Mouse (Mus musculus) erythroblast, adult 5-6 weeks (primary cell): ENCODE measurements at regions not wholly inside any gene's neighbourhood (a gene's known extent, or its start where the extent isn't known, plus 50 kb on each side); places are given as distances from the start of the nearest gene placed in this dataset.

Experiments
- ATAC-seq: replicated peaks from 2 replicates; pipeline ENCODE4 v1.8.0; 2016; ENCODE audit warnings: moderate number of reproducible peaks, mild to moderate bottlenecking, moderate TSS enrichment, inconsistent platforms; ENCODE audit not compliant: poor library complexity, low FRiP score, severe bottlenecking

GRCm38 (mm10) chr13:99647661-99648204, 131.4 kb upstream of the Map1b start:
- no peak for ATAC-seq

- no peak for ATAC-seq
Observed at GRCm38 (mm10) chr13:99644771-99645170, 128.4 kb upstream of the Map1b start.

DNA sequence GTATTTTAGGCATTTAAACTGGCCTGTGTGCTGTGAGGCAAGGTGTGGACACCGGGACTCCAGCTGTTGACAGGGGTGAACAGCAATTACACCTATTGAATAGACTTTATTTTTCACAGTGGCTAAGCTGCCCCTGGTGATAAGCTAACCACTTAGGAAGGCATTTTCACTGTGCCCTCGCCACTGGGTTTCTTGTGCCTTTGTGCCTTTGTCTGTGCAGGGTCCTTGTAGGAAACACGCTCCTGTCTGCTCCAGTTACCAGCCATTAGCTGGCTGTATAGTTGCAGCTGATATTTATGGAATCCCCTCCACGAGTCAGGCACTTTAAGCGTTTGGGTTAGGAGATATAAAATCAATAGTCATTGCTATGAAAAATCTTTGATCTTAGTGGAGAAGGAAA, 126.5 kb upstream of the Map1b start:
- ATAC-seq = no peak

GRCm38 (mm10) chr13:99642301-99642700, 126.0 kb upstream of the Map1b start:
- no peak for ATAC-seq

GRCm38 (mm10) chr13:99641386-99642165, 125.2 kb upstream of the Map1b start:
- ATAC-seq = no peak

GRCm38 (mm10) chr13:99632706-99633105, 116.4 kb upstream of the Map1b start:
- no peak for ATAC-seq

GRCm38 (mm10) chr13:99630800-99631199, 114.5 kb upstream of the Map1b start:
- ATAC-seq = no peak

- no peak for ATAC-seq
Observed at GRCm38 (mm10) chr13:99630356-99630755, 114.0 kb upstream of the Map1b start.

DNA sequence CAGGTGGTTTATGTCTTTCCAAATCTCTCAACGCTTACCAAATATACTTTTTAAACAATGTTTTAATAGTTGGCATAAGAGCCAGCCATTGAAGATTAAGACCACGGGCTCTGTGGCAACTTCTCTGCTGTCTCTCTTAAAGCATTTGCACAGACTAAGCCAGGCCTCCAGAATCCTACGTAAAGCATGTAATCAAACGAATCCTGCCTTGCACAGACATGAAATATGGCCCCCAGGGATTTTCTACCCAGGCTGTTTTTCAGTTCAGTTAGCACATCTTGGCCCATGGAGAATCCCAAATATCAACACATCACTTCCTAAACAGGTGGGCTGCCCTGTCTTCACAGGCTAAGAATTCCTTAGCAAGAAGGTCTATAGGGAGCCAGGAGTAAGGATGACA, 108.9 kb upstream of the Map1b start:
- ATAC-seq = no peak

GRCm38 (mm10) chr13:99618332-99618731, 102.0 kb upstream of the Map1b start:
- ATAC-seq = no peak

GRCm38 (mm10) chr13:99617457-99617856, 101.1 kb upstream of the Map1b start:
- ATAC-seq = no peak

DNA sequence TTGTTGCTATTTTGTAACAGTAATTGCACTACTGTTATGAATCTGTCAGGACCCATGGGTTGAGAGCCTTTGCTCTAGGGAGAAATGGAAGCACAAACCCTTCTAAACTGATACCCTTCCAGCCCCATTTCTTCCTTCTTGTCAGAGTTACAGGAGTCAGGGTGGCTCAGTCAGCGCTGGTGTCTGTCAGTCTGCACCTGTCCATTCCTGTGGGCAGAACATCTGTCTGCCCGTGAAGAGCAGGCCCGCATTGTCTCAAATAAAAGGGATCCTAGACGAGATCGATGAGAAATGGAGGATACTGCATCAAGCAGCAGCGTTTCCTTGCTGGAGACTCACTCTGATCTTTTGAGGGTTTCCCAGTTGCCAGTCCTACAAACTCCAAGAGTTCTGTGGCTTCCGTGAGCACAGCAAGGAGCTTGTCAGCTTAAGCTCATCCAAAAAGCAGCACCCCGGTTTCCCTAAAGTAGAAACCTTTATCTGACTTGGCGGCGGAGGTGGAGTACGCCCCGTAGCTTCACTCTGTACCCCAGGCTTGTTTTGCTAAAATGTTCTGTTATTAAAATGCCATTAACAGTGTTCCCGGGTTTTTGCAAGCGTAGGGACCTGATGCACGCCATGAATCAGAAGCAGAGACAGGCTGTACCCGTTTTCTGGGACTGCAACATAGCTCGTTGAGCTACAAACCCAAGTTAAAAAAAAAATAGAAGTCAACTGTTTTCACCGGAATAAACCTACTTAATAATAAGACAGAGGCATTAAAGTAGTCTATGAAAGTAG, 95.6 kb upstream of the Map1b start:
- no peak for ATAC-seq

DNA sequence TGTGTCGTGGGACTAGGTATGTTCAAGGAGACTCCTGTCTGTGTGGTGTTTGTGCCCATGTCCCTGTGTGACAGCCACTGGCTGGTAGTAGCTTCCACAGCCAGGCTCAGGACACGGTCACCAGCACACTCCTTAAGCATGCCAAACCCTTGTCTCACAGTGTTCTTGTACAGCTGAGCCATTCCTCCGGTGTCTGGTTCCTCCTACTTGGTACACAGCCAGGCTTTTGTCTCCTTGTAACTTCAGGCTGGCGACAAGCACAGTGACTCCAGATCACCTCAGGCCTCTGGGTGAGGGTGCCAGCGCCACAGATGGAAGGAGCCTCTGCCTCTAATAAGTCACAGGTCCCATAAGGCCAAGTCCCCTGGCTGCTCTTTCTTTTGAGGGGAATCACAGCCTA, 94.2 kb upstream of the Map1b start:
- ATAC-seq = no peak

DNA sequence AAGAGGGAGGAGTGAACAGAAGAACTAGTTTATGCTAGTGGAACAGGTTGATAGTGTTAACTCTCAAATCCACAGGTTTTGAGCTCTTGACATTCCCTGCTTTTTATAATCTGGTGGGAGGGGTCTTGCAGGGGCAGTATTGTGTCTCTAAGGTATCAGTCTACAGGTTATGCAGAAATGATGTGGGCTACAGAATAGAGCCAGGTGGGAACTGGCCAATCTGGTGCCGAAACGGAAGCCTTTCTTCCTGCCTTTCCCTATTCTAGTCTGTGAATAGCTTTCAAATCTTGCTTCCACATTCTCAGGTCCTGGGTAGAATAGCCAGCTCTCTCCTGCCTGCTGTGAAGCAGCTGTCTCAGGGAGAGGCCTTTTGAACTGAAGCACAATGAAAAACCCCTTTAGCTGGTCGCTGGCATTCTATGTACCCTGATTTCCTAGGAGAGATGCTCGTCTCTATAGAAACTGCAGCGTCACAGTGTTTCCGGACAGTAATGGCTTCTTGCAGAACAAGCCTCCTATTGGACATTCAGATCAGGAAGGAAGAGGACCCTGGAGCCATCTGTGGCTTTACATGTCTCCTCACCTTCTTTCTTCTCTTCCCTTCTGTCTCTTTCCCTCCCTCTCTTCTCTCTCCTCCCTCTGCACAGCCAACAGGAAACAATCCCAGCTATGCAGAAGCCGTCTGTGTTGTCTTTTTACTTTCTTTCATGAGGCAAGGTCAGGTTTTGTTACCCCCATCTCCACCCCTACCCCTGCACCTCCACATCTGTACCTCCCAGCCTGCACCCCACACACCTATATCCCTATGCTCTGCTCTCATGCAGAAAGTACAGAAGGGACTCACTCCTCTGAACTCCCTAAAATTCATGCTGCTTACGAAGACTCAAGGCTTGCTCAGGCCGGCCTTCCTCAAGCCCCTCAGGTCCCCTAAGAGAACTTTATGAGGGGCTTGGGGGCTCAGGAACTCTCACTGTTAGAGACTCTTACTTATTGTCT, 93.1 kb upstream of the Map1b start:
- ATAC-seq = no peak

DNA sequence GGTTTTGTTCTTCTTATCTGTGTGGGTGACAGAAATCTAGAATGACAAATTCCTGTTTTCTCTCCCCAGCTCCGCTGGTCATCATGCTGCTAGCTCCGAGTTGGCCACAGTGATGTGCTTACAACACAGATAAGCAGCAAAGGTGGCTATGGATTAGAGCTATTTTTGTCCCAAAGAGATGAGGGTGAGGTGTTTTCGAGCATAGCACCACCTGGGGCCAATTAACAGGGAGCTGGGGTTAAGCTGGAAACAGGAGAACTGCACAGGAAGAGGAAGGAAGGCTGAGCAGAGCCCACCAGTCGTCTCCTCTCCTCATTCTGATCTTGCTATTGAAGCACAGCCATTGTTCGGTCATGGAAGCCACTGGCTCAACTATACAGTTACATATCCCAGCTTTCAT, 92.3 kb upstream of the Map1b start:
- no peak for ATAC-seq

- no peak for ATAC-seq
Observed at GRCm38 (mm10) chr13:99607208-99607607, 90.9 kb upstream of the Map1b start.

DNA sequence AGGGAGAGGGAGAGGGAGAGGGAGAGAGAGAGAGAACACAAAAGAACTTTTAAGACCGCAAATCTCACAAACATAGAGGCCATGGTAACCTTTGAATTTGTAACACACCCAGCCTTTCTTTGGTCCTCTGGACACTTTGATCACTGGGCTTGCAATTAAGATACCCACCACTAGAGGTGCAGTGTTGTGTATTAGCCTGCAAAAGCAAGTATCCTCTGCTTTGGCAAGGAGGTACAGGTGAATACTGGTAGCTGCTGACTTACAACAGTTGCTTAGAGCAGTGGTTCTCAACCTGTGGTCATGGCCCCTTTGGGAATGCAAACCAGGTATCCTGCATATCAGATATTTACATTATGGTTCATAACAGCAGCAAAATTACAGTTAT, 90.3 kb upstream of the Map1b start:
- ATAC-seq = no peak

GRCm38 (mm10) chr13:99605866-99606605, 89.7 kb upstream of the Map1b start:
- no peak for ATAC-seq

- ATAC-seq = no peak
Observed at GRCm38 (mm10) chr13:99597891-99598290, 81.6 kb upstream of the Map1b start.
